Mouse (Mus musculus) embryonic fibroblast, embryonic 13.5 days (primary cell): ENCODE results near the gene Pknox1.
A peak's percentile ranks its signal among the peaks of the same experiment; 100 is the strongest.

Source experiments
- CTCF ChIP-seq: IDR thresholded peaks from 2 replicates; pipeline ENCODE4 v1.5.1; 2011; ENCODE audit warnings: mild to moderate bottlenecking, control low read depth, low read length, moderate library complexity, borderline replicate concordance; ENCODE audit not compliant: insufficient read depth
- POLR2A ChIP-seq: IDR thresholded peaks from 2 replicates; pipeline ENCODE4 v1.6.1; 2011; ENCODE audit warnings: low read depth, mild to moderate bottlenecking, control low read depth, low read length, moderate library complexity

GRCm38 (mm10) chr17:31564015-31564857 lies at the start of gene Pknox1:
- TF ChIP-seq CTCF = no peak
- TF ChIP-seq POLR2A = peak; percentile 74
